Mouse (Mus musculus): ENCODE measurements around the gene C130032M10Rik.

GRCm38 (mm10) chr9:114506564-114506963, 8.9 kb upstream of the C130032M10Rik start:
- TF ChIP-seq CTCF (IDR thresholded peaks at IDR 0.05; ENCODE audit: insufficient read depth, low read depth, low read length): no peak
- TF ChIP-seq POLR2A (IDR thresholded peaks at IDR 0.05; ENCODE audit: insufficient read depth, low read depth, low read length): no peak
